Mouse (Mus musculus) layer of hippocampus, adult 8-10 months (tissue): ENCODE data around the gene Nqo1. TPM values are rescaled to one million over a fixed set of nuclear protein-coding genes. Genes with fewer than 3 reads are reported as not detected.

ENCODE experiments used
- DNase-seq, 2 experiments: peaks; one replicate each; pipeline ENCODE4 v3.0.0; 2022; ENCODE audit warnings: low spot score in 2 of 2
- total RNA-seq, 4 experiments: library from RNA; stranded (reverse); gene quantifications; 2 replicates each; pipeline ENCODE4 v1.2.4; 2022

Nqo1 gene
- total RNA-seq, 4 experiments from 2014 or later, result 6.0 to 7.1 (median 6.2) TPM

- DNase-seq, result no peak
These were observed 2.9 kb upstream of the Nqo1 start for GRCm38 (mm10) chr8:107405935-107406334.

- no peak for DNase-seq
These were observed 1.1 kb upstream of the Nqo1 start for GRCm38 (mm10) chr8:107404057-107404456.

- no peak for DNase-seq
These were observed 1.1 kb downstream of the Nqo1 start for GRCm38 (mm10) chr8:107401866-107402265.

- DNase-seq, result peak; percentile 49 to 58
These were observed 3.5 kb downstream of the Nqo1 start for GRCm38 (mm10) chr8:107399495-107399894.

GRCm38 (mm10) chr8:107397665-107398064 lies 5.3 kb downstream of the Nqo1 start:
- no peak for DNase-seq

GRCm38 (mm10) chr8:107396106-107396670 lies 6.8 kb downstream of the Nqo1 start:
- DNase-seq, result no peak

- no peak for DNase-seq
These were observed 7.6 kb downstream of the Nqo1 start for GRCm38 (mm10) chr8:107395397-107395796.

- no peak for DNase-seq
These were observed 11.9 kb downstream of the Nqo1 start for GRCm38 (mm10) chr8:107391136-107391516.

- DNase-seq, result no peak
These were observed 12.4 kb downstream of the Nqo1 start for GRCm38 (mm10) chr8:107390476-107391135.

GRCm38 (mm10) chr8:107389557-107389956 lies 13.4 kb downstream of the Nqo1 start:
- DNase-seq, result no peak

GRCm38 (mm10) chr8:107387861-107388260 lies 15.1 kb downstream of the Nqo1 start:
- DNase-seq, result no peak

GRCm38 (mm10) chr8:107386642-107387041 lies 16.4 kb downstream of the Nqo1 start:
- DNase-seq, result no peak

GRCm38 (mm10) chr8:107386171-107386570 lies 16.8 kb downstream of the Nqo1 start:
- no peak for DNase-seq

GRCm38 (mm10) chr8:107385063-107385462 lies 17.9 kb downstream of the Nqo1 start:
- DNase-seq, result no peak

GRCm38 (mm10) chr8:107384651-107385050 lies 18.4 kb downstream of the Nqo1 start:
- DNase-seq, result no peak

GRCm38 (mm10) chr8:107382898-107383297 lies 20.1 kb downstream of the Nqo1 start:
- DNase-seq, result no peak

GRCm38 (mm10) chr8:107381666-107382065 lies 21.3 kb downstream of the Nqo1 start:
- no peak for DNase-seq

GRCm38 (mm10) chr8:107380734-107381133 lies 22.3 kb downstream of the Nqo1 start:
- no peak for DNase-seq

- DNase-seq, result no peak
These were observed 25.7 kb downstream of the Nqo1 start for GRCm38 (mm10) chr8:107377346-107377745.

GRCm38 (mm10) chr8:107370311-107370710 lies 32.7 kb downstream of the Nqo1 start:
- DNase-seq, result no peak
